Mouse (Mus musculus): ENCODE results near the gene Usp32.

The Usp32 gene

DNA sequence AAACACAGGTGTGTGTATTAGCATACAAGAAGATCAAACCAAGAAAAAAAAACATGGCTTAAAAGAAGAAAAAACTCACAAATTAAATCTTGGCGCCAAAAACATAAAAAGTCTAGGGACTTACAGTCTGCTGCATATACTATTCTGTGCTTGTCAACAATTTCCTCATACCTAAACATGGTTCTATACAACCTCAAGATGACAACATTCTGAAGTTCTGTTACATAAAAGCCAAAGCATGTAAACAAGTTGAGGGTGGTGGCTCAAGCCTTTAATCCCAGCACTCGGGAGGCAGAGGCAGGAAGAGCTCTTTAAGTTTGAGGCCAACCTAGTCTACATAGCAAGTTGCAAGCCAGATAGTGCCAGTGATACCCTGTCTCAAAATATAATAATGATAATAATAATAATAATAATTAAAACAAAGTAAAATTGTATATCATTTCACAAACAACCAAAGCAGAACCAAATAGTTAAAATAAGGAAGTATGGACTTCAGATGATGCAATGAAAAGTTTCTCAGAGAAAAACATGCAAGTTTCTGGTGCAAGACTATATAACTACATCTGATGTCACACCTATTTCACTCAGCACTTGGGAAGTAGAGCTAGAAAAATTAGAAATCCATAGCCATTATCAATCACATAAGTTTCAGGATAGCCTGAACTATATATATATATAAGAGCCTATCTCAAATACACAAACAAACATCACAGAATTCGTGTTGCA, 16.5 kb downstream of the Usp32 start:
- WGBS: 84% methylated on average over 3 of the region's 3 CpGs

DNA sequence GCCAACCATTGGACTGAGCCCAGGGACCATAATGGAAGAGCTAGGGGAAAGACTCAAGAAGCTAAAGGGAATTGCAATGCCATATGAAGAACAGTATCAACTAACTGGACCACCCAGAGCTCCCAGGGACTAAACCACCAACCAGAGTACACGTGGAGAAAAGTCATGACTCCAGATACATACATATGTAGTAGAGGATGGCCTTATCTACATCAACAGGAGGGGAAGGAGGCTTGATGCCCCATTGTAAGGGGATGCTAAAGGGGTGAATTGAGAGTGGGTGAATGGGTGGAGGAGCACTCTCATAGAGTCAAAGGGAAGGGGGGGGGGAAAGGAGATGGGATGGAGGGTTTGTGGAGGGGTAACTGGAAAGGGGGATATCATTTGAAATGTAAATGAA, 17.9 kb downstream of the Usp32 start:
- WGBS: 88% methylated on average over 1 of the region's 1 CpGs

DNA sequence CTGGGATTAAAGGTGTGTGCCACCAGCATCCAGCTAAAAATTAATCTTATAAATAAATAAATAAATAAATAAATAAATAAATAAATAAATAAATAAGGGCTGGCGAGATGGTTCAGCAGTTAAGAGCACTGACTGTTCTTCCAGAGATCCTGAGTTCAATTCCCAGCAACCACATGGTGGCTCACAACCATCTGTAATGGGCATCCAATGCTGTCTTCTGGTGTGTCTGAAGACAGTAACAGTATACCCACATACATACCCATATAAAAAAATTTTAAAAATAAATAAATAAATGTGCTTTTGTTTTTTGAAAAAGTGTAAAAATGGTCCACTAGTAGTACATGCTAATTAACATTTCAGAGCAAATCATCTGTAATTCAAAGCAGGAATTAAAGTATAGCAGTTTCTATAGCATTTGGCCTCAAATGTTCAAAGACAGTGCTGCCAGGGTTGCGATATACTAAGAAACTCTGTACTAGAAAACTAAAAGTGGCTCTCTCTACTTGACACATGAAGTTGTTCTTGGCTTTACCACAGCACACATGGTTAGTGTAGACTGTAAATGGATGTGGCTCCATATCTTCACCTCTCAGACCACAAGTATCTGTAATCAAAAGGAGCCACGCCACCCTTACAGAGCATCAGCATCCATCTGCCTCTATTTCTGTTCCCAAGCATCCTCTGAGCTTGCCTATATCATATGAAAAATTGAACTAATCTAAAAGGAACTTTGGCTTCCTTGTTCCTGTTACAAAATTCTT, 23.7 kb downstream of the Usp32 start:
- WGBS: 72% methylated on average over 3 of the region's 3 CpGs

DNA sequence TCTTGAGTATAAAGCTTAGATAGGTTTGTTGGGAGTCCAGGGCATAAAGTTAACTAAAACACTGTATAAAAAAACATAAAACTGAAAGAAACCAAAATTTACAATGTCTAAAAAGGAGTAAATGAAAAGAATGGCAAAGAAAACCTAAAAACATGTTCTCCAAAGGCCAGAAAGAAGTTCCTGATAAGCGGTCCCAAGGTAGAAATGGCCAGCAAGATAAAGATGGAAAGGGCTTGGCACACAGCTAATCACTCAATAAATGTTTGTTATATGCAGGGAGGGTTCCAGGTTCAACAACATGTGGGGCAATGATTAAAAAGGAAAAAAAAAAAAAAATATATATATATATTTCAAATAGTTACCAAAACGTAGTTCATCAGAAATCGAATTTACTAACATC, 32.7 kb downstream of the Usp32 start:
- WGBS: 96% methylated on average over 3 of the region's 3 CpGs

DNA sequence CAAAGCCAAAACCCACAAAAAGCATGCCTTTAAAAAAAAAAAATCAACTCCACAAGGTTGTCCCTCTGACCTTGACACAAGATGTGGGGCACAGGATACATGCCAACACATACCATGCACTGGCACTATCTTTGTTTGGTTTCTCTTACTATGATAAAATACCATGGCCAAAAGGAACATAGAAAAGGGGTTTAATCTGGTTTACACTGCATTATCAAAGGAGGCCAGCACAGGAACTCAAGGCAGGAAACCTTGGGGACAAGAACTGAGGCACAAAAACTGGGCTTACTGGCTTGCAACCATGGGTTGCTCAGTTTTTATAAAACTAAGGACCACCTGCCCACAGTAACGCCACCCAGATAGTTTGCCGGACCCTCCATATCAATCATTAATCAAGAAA, 34.1 kb downstream of the Usp32 start:
- 100% methylated on average over 2 of the region's 2 CpGs for WGBS

DNA sequence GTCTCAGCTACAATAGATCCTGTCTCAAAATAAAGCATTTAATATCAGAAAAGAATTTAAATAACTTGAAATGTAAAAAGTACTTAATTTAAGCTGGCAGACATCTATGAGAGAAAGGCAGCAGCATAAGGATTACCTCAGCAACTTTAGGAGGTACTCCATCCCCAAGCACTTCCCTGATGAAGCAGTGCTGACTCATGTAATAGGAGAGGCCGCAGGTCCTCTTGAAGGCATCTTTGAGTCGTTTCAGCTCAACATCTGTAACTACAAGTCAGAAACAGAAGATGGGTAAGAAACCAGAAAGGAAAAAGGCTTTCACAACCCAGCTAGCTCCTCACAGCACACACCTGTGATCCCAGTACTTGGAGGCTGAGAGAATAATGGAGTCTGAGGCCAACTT, 36.2 kb downstream of the Usp32 start:
- 51% methylated on average over 2 of the region's 2 CpGs for WGBS

DNA sequence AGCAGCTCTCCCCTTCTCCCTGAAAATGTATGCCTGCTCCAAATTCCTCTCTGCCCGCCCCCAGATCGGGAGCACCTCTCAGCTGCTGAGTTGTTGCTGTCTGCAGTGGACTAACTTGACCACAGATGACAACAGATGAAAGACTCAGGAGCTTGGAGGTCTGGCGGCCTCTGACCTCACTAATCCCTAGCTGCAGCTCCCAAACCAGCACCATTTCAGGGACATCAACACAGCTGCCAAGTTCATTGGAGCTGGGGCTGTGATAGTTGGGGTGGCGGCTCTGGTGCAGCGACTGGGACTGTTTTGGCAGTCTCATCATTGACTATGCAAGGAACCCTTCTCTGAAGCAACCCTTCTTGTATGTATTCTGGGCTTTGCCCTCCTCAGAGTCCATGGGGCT, 44.8 kb downstream of the Usp32 start:
- WGBS: 69% methylated on average over 5 of the region's 5 CpGs

DNA sequence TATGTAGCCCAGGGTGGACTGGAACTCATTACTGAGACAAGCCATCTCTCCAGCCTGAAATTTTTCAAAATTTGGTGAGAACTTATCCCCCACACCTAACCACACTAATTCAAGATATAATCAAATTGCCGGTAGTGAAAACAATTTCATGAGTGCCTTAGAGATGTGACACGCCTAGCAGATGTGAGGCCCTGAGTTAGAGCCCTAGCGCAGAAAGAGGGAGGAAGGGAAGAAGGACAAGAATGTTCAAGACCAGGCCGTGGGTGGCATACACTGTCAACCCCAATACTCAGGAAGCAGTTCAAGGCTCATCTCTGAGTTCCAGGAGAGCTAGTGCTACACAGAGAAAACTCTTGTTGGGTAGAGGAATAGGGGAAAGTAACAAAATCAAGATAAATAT, 72.1 kb downstream of the Usp32 start:
- WGBS: 96% methylated on average over 4 of the region's 4 CpGs

DNA sequence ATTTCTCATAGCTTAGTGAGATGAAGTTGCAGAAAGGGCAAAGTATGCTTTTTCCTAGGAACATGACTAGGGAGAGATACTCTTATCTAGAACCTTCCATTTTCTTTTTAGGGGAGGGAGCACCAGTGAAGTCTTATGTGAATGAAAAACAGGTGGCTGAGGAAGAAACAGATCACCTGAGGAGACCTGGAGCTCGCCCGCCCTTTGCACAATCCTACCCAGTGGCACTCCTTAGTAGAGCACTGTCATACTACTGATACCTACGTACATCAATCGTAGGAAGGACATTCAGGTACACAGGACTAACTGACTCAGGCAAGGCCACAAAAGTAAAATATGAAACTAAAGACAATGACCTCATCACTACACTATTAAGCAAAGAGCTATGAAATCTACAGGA, 81.4 kb downstream of the Usp32 start:
- 98% methylated on average over 4 of the region's 4 CpGs for WGBS

DNA sequence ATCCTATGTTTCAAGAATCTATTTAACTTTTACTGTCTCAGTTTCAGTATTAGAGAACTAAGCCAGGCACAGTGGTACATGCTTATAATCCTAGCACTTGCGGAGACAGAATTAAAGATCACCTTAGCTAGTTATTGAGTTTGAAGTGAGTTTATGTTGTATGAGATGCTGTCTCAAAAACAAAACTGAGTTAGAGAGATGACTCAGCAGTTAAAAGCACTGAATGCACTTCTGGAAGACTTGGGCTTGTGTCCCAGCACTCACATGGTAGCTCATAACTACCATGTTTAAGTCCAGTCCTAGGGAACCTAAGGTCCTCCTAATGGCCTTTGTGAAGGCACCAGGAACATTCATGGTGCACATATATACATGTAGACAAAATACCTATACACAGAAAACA, 82.4 kb downstream of the Usp32 start:
- 97% methylated on average over 1 of the region's 1 CpGs for WGBS

DNA sequence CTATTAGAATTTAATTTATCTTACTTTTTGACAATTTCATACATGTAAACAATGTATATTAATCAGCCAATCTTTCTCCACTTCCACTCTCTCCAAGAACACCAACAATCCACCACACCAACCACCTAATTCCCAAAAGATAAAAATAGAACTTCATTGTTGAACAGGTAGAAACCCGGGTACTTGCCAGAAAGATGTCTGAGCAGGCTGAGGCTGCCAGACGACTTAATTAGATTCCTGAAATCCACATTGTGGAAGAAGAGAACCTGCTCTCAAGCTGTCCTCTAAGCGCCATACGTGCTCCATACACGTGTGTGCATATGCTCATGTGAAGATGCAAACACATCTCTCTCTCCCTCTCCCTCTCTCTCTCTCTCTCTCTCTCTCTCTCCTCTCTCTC, 83.1 kb downstream of the Usp32 start:
- WGBS: 57% methylated on average over 5 of the region's 5 CpGs

DNA sequence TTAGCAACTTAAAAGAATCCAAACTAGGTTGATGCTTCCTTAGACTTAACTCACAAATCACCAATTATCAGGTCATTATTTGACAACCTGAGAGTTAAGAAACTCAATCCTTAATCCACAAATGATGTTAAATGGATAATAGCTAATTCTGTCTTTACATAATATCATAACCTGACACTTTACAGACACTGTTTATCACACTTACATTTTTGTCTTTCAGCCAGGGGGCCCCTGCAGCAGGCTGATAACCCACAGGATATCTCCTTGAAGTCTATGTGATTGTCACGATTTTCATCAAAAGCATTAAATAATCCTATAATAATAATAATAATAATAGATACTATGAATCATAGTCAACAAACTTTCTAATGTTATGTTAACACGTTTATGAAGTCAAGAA, 84.4 kb downstream of the Usp32 start:
- WGBS: 88% methylated on average over 2 of the region's 2 CpGs

DNA sequence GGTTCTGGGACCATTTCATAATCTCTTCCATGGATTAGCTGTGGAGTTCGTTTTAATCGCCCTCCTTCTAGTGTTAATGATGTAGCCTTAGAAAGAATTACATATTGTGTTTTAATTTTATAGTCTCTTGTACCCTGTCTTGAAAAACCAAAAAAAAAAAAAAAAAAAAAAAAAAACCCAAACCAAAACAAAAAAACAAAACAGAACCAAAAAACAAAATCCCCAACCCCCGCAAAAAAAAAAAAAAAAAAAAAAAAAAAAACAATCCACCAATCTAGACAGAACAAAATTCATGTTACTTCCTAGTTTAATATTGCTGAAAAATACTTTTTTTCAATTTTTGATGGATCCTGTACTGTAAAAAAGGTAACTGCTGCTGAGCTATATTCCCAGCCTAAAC, 100.7 kb downstream of the Usp32 start:
- WGBS: 81% methylated on average over 3 of the region's 3 CpGs

DNA sequence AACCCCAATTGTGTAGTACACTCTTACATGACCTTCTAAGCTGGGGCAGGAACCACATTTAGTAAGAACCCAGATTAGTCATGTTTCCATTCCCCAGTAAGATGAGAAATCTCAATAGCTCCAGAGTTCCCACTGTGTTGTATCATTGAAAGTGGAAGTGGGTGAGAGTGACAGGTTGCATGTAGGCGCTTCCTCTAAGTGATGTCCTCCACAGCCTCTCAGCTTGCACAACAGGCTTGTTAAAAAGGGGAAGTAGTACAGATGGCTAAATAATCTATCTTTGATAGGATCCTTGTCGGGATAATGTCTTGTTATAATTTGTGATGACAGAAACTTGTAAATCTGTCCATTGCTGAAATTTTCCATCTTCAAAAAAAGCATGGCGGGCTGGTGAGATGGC, 136.4 kb downstream of the Usp32 start:
- WGBS: 59% methylated on average over 3 of the region's 3 CpGs

DNA sequence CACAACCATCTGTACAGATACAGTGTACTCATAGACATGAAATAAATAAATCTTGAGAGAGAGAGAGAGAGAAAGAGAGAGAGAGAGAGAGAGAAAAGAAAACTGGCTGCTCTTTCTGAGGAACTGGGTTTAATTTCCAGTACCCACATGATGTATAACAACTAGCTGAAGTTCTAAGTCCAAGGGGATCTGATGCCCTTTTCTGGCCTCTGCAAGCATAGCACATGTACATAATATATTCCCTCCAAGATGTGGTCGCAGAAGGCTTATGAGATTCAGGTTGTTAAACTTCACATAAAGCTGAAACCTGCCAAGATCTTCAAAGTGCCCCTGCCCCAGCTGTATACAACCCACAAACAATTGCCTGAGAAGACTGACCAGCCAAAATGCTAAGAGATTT, 144.7 kb downstream of the Usp32 start:
- WGBS: 100% methylated on average over 1 of the region's 1 CpGs

DNA sequence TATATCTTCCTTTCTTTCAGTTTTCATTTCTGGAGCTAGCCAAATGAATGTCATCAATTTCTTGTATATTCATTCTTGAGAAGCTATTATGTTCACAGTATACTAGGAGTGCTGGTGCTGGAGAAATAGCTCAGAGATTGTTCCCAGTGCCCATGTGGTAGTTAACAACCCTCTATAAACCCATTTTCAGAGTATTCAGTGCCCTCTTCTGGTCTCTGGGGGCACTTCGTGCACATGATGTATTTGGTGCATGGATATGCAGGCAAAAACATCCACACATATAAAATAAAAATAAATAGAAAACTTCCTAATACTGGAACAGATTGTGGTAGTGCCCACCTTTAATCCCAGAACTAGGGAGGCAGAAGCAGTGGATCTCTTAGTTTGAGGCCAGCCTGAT, 147.0 kb downstream of the Usp32 start:
- 93% methylated on average over 1 of the region's 1 CpGs for WGBS

DNA sequence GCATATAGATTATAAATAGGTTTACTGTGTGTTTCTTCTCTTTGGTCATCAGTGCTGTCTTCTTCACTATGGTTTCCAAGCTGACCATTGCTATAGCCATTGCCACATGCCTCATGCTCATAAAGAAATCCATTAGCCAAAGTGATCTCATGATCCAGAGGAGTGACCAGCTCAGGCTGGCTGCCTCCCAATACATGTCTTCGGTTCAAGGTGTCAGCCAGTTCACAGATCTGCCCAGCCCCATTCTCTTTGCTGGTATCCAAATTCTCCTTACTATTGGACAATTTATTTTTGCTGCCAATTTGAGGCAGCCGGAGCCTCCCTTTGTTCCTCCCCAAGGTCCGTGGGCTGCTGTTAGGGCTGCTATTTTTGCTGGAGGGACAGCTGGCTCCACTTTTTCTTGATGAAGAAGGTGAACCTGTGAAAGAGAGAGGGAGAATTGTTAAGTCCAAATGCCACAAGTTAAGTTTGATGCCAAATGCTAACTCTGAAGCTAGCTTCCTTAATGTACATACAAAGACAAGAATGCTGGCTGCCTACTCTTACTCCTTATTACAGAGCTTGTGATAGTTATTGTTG, 151.5 kb downstream of the Usp32 start:
- 54% methylated on average over 3 of the region's 3 CpGs for WGBS

DNA sequence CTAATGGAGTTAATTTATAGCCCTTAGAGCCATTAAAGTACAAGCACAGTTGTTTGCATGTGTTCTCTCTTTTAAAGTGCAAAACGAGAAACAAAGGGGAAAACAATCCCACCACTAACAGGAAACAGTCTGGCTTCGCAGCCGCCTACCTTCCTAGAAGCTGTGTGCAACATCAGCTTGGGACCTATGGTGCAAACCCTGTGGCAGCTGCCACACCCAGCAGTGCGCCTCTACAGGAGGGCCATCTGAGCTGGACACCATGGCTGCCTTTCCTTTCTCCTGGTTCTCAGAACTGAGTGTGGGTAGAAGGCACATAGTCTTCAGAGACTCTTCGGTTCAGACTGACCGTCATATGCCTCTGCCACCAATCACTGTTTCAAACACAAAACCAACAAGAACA, 154.5 kb downstream of the Usp32 start:
- WGBS: 89% methylated on average over 6 of the region's 6 CpGs

DNA sequence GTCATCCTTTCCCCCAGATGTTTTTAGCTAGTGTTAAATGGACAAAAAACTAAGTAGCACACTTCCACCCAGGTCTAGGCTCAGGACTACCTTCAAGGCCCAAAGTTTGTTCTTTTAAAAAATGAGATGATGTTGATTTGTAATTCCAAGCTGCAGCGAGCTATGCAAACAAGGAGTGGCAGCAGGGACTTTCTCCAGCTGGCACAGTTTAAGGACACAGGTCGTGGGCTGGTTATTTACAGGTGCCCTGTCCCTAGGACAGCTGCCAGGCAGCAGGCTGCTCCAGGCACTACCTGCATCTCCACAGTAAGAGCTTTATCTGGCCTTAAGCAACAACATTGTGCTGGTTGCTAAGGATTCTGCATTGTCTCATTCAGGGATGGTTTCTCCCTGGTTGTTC, 159.3 kb downstream of the Usp32 start:
- WGBS: 51% methylated on average over 2 of the region's 2 CpGs

DNA sequence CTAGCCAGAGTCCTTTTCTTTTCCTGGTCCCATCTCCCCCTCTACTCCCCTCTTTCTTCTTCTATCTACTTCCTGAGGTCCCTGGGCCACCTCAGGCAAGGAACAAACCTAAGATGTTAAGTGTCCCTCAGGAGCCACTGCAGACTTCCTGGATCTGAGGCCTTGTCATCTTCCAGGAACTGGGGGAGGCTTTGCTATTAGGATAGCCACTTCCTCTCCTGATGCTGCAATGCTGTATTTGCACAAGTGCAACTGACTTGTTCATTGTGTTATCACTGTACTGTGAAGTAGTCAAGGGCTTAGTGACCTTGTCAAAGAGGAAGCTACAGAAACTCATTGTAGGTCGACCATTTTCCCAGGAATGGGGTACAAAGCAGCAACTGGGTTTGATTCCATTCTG, 160.6 kb downstream of the Usp32 start:
- WGBS: 47% methylated on average over 1 of the region's 1 CpGs

DNA sequence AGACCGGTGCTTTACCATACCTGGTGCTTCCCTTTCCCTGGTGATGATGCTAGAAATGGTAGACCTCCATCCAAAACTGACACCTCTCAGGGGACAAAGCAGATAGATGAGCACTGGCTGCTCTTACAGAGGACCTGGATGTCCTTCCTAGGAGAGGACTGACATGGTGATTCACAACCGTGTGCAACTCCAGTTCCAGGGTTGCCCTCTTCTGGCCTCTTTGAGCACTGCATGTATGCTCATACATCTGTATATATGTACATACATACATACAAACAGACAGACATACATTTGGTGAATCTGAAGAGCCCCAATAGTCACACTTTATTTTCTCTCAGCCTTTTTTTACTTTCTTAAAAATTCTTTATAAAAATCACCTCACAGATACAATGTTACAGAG, 161.8 kb downstream of the Usp32 start:
- WGBS: 63% methylated on average over 2 of the region's 2 CpGs

DNA sequence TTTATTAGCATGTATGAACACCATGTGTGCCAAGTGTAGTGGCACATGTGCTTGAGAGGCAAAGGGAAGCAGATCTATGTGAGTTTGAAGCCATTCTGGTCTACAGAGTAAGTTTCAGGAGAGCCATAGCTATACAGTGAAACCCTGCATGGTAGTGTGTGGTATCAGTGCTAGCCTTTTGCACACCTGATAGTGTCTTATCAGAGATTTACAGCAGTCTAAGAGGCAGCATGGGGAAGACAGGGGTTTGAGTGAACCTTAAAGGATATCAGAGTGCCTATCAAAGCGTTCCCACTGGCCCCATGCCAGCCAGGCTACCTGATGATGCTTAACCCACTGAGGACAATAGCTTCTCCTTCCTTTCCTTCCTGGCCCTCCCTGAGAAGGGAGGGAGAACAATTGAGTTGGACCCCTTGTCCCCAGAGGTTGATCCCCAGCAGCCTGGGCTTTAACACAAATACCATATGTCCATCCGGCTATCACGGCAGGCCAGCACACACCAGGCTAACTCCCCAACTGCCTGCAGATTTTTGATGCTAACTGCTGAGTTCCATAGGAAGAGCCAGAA, 162.5 kb downstream of the Usp32 start:
- 81% methylated on average over 3 of the region's 3 CpGs for WGBS

DNA sequence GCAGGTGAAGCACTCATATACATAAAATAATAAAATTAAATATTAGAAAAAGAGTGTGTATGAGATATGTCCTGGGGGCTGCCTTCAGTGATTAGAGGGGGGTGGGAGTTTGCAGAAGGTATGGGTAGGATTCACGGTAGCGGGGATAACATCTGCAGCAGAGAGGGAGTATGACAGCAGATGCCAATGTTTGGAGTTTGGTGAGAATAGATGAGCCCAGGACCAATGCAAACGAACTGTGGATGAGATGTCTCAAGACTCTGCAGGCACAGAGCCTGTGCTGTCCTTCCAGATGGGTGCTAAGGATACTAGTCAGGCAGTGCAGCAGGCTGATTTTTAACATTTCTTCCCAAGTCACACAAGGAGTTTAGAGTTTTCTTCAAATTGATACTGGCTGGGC, 163.3 kb downstream of the Usp32 start:
- WGBS: 88% methylated on average over 3 of the region's 3 CpGs
